21 mouse cellular contexts compared by ENCODE assay signal in the genomic region with DNA sequence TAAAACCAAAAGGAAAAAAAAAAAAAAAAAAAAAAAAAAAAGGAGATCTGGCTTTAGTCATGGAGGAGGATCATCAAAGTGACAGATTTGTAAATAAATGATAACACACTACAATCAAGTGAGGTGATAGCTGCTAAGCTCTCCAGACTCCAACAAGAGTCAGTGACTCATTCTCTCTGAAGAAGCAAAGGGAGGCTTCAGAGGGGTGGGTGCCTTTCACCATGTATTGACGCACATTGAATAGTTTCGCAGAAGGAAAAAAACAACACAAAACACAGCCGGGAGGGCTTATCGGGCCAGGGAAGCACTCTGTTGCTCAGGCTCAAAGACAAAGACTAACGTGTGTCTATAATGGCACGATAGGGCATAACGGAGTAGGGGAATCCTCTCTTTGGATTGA. TPM values are rescaled to one million over a fixed set of nuclear protein-coding genes. Genes with fewer than 3 reads are reported as not detected.
"Had no signal": no experiment of that assay in that cellular context is flagged by ENCODE, and none has a peak within 500 bp of the region (broad histone marks: within the 10 kb centered on the region; RNA-seq: fewer than 3 reads in every experiment).

No protein-coding gene starts in this region.

- H3K9me3 ChIP-seq: limb, embryonic 12.5 days; limb, embryonic 15.5 days; lung, embryonic 15.5 days; megakaryocyte, embryonic 14.5 days; midbrain, embryonic 10.5 days; midbrain, embryonic 13.5 days; neural tube, embryonic 13.5 days had no signal

- DNase-seq: kidney, adult 18-20 months; kidney, adult 9 months; kidney, postnatal 14 days; kidney, postnatal 4 days; left cerebral cortex, postnatal 4 days; liver, postnatal 0 days; retina, postnatal 1 day; right cerebral cortex, postnatal 25 days; thymus, postnatal 25 days had no signal

- ATAC-seq: liver, postnatal 0 days; midbrain, embryonic 13.5 days; midbrain, embryonic 16.5 days had no signal

- H3K27me3 ChIP-seq: limb, embryonic 12.5 days; limb, embryonic 15.5 days; lung, embryonic 15.5 days; midbrain, embryonic 13.5 days; neural tube, embryonic 13.5 days had no signal

- H3K27ac ChIP-seq: limb, embryonic 12.5 days; limb, embryonic 15.5 days; liver, embryonic 14.5 days; lung, embryonic 15.5 days; midbrain, embryonic 10.5 days; midbrain, embryonic 13.5 days; neural tube, embryonic 13.5 days had no signal

- H3K9ac ChIP-seq: limb, embryonic 12.5 days; limb, embryonic 15.5 days; liver, embryonic 14.5 days; liver, postnatal 0 days; lung, embryonic 15.5 days; midbrain, embryonic 13.5 days; neural tube, embryonic 13.5 days had no signal

- H3K4me3 ChIP-seq: limb, embryonic 12.5 days; limb, embryonic 15.5 days; lung, embryonic 15.5 days; megakaryocyte, embryonic 14.5 days; midbrain, embryonic 10.5 days; midbrain, embryonic 13.5 days; myocyte; neural tube, embryonic 13.5 days had no signal

- H3K4me2 ChIP-seq: limb, embryonic 12.5 days; limb, embryonic 15.5 days; liver, embryonic 11.5 days; lung, embryonic 15.5 days; midbrain, embryonic 13.5 days; neural tube, embryonic 13.5 days had no signal

- H3K36me3 ChIP-seq: limb, embryonic 12.5 days; limb, embryonic 15.5 days; lung, embryonic 15.5 days; midbrain, embryonic 10.5 days; midbrain, embryonic 13.5 days; neural tube, embryonic 13.5 days had no signal

- H3K4me1 ChIP-seq: limb, embryonic 12.5 days; limb, embryonic 15.5 days; lung, embryonic 15.5 days; midbrain, embryonic 10.5 days; midbrain, embryonic 13.5 days; neural tube, embryonic 13.5 days had no signal

RNA-seq across cellular contexts. Expression of gene Gpx7, which starts 41.3 kb away (rescaled TPM):
- total RNA-seq: monocyte, adult 5-6 weeks had no signal
